Mouse (Mus musculus) CH12.LX (cell line): ENCODE measurements around the gene Trim61. TPM values are rescaled to one million over a fixed set of nuclear protein-coding genes. Genes with fewer than 3 reads are reported as not detected.

ENCODE experiments used
- DNase-seq: peaks from one replicate; pipeline ENCODE4 v3.0.0-alpha.2; 2013; ENCODE audit errors: extremely low read depth
- H3K27ac ChIP-seq: 2 replicates; pipeline ENCODE4 v1.5.1; 2012; ENCODE audit warnings: low read depth, mild to moderate bottlenecking, control low read depth, moderate library complexity; ENCODE audit not compliant: insufficient read depth
- H3K27me3 ChIP-seq: replicated peaks from 2 replicates; pipeline ENCODE3; 2012; ENCODE audit warnings: inconsistent platforms
- H3K36me3 ChIP-seq, 2 experiments: replicated peaks in 1 of 2; 2 replicates each; pipeline versions ENCODE3 to v1.6.1; 2012; ENCODE audit warnings: inconsistent platforms in 1 of 2, low read length in 1 of 2, mild to moderate bottlenecking in 1 of 2, mixed read lengths in 1 of 2, moderate library complexity in 1 of 2; ENCODE audit not compliant: control insufficient read depth in 1 of 2, insufficient read depth in 1 of 2
- H3K4me1 ChIP-seq, 2 experiments: 2 replicates each; pipeline ENCODE4 v1.6.1; 2012; ENCODE audit warnings: inconsistent platforms in 1 of 2, moderate library complexity in 1 of 2; ENCODE audit not compliant: insufficient read depth in 2 of 2, control insufficient read depth in 1 of 2
- H3K4me2 ChIP-seq: 2 replicates; pipeline ENCODE4 v1.6.1; 2012; ENCODE audit warnings: low read depth, mild to moderate bottlenecking, control low read depth; ENCODE audit not compliant: poor library complexity, insufficient read depth, severe bottlenecking
- H3K4me3 ChIP-seq, 3 experiments: fragments of 150-350 bp in 1 of 3; sonication (generic) in 1 of 3; replicated peaks in 1 of 3; 2 replicates each; pipeline versions ENCODE3 to v1.5.1; 2011 to 2012; ENCODE audit warnings: low read depth in 2 of 3, low read length in 2 of 3, mild to moderate bottlenecking in 2 of 3, moderate library complexity in 2 of 3, control low read depth in 1 of 3, improper control_type of control experiment in 1 of 3, inconsistent platforms in 1 of 3, mixed read lengths in 1 of 3; ENCODE audit not compliant: poor library complexity in 1 of 3
- H3K79me2 ChIP-seq: replicated peaks from 2 replicates; pipeline ENCODE4 v1.6.1; 2012; ENCODE audit warnings: mild to moderate bottlenecking, moderate library complexity; ENCODE audit not compliant: control insufficient read depth, poor library complexity, insufficient read depth, severe bottlenecking; ENCODE audit errors: extremely low read depth
- H3K9ac ChIP-seq: 2 replicates; pipeline ENCODE4 v1.6.1; 2012; ENCODE audit warnings: low read depth, mild to moderate bottlenecking, control low read depth, moderate library complexity; ENCODE audit not compliant: insufficient read depth
- H3K9me3 ChIP-seq: replicated peaks from 2 replicates; pipeline ENCODE3; 2012; ENCODE audit warnings: low read length, inconsistent platforms, mixed read lengths
- BHLHE40 ChIP-seq: IDR thresholded peaks from 2 replicates; pipeline ENCODE4 v1.6.1; 2011; ENCODE audit warnings: mild to moderate bottlenecking, low read depth, low read length, improper control_type of control experiment
- CHD2 ChIP-seq: IDR thresholded peaks from 2 replicates; pipeline ENCODE4 v1.6.1; 2011; ENCODE audit warnings: low read length, improper control_type of control experiment
- CTCF ChIP-seq, 2 experiments: IDR thresholded peaks in 1 of 2; conservative IDR thresholded peaks in 1 of 2; 2 replicates each; pipeline ENCODE4 v1.5.1; 2011 to 2012; ENCODE audit warnings: low read depth in 2 of 2, low read length in 2 of 2, improper control_type of control experiment in 1 of 2, inconsistent platforms in 1 of 2, mild to moderate bottlenecking in 1 of 2, moderate library complexity in 1 of 2
- EP300 ChIP-seq: IDR thresholded peaks from 2 replicates; pipeline ENCODE4 v1.6.1; 2011; ENCODE audit warnings: low read length, improper control_type of control experiment
- GABPA ChIP-seq: IDR thresholded peaks from 2 replicates; pipeline ENCODE4 v1.6.1; 2012; ENCODE audit warnings: low read depth, low read length, improper control_type of control experiment, inconsistent platforms; ENCODE audit not compliant: insufficient replicate concordance
- HCFC1 ChIP-seq: IDR thresholded peaks from 2 replicates; pipeline ENCODE4 v1.6.1; 2012; ENCODE audit warnings: low read depth, mild to moderate bottlenecking, inconsistent platforms, low read length, improper control_type of control experiment
- JUN ChIP-seq: IDR thresholded peaks from 2 replicates; pipeline ENCODE4 v1.6.1; 2011; ENCODE audit warnings: low read depth, mild to moderate bottlenecking, low read length, improper control_type of control experiment, moderate library complexity; ENCODE audit not compliant: insufficient read depth
- KAT2A ChIP-seq: IDR thresholded peaks from 2 replicates; pipeline ENCODE4 v1.6.1; 2012; ENCODE audit warnings: low read length, improper control_type of control experiment, inconsistent platforms; ENCODE audit not compliant: insufficient replicate concordance
- MAFK ChIP-seq: IDR thresholded peaks from 2 replicates; pipeline ENCODE4 v1.6.1; 2011; ENCODE audit warnings: low read length, improper control_type of control experiment; ENCODE audit not compliant: insufficient replicate concordance
- MAZ ChIP-seq: IDR thresholded peaks from 2 replicates; pipeline ENCODE4 v1.6.1; 2012; ENCODE audit warnings: low read depth, mild to moderate bottlenecking, inconsistent platforms, low read length, improper control_type of control experiment, moderate library complexity
- MEF2A ChIP-seq: IDR thresholded peaks from 2 replicates; pipeline ENCODE4 v1.6.1; 2014; ENCODE audit warnings: low read depth, mild to moderate bottlenecking, inconsistent platforms, low read length, improper control_type of control experiment, borderline replicate concordance
- MXI1 ChIP-seq: IDR thresholded peaks from 2 replicates; pipeline ENCODE4 v1.6.1; 2011; ENCODE audit warnings: mild to moderate bottlenecking, low read depth, low read length, improper control_type of control experiment
- POLR2A ChIP-seq: IDR thresholded peaks from 2 replicates; pipeline ENCODE4 v1.6.1; 2011; ENCODE audit warnings: low read depth, mild to moderate bottlenecking, improper control_type of control experiment, low read length
- RAD21 ChIP-seq: IDR thresholded peaks from 2 replicates; pipeline ENCODE4 v1.6.1; 2011; ENCODE audit warnings: low read depth, mild to moderate bottlenecking, low read length, improper control_type of control experiment, moderate library complexity
- SMC3 ChIP-seq: IDR thresholded peaks from 2 replicates; pipeline ENCODE4 v1.6.1; 2011; ENCODE audit warnings: low read depth, low read length, improper control_type of control experiment
- TBP ChIP-seq: conservative IDR thresholded peaks from 2 replicates; pipeline ENCODE4 v1.6.1; 2011; ENCODE audit warnings: low read depth, low read length, improper control_type of control experiment
- UBTF ChIP-seq: IDR thresholded peaks from 2 replicates; pipeline ENCODE4 v1.6.1; 2012; ENCODE audit warnings: low read depth, mild to moderate bottlenecking, inconsistent platforms, low read length, improper control_type of control experiment, moderate library complexity
- USF1 ChIP-seq: IDR thresholded peaks from 2 replicates; pipeline ENCODE4 v1.6.1; 2014; ENCODE audit warnings: low read depth, mild to moderate bottlenecking, inconsistent platforms, low read length, improper control_type of control experiment
- ZC3H11A ChIP-seq: IDR thresholded peaks from 2 replicates; pipeline ENCODE4 v1.6.1; 2012; ENCODE audit warnings: low read depth, mild to moderate bottlenecking, inconsistent platforms, low read length, improper control_type of control experiment
- ZKSCAN1 ChIP-seq: IDR thresholded peaks from 2 replicates; pipeline ENCODE4 v1.6.1; 2012; ENCODE audit warnings: low read depth, inconsistent platforms, low read length, improper control_type of control experiment, borderline replicate concordance
- ZMIZ1 ChIP-seq: IDR thresholded peaks from 2 replicates; pipeline ENCODE4 v1.6.1; 2012; ENCODE audit warnings: low read depth, mild to moderate bottlenecking, inconsistent platforms, low read length, improper control_type of control experiment
- dilution Hi-C: fragments of 300-500 bp; cut with MboI; formaldehyde crosslinking; loops from 2 replicates; pipeline ENCODE4 v1.14.3; 2020; ENCODE audit warnings: low sequenced_read_pairs; ENCODE audit not compliant: extremely low pct_unique_long_range_greater_than_20kb, extremely low pct_ligation_motif_present
- in situ Hi-C: fragments of 300-500 bp; cut with MboI; formaldehyde crosslinking; loops from 3 replicates; pipeline ENCODE4 v1.14.3; 2019; ENCODE audit warnings: low sequenced_read_pairs, low pct_ligation_motif_present, low pct_unique_long_range_greater_than_20kb, mixed read lengths
- polyA plus RNA-seq: library from polyadenylated mRNA; unstranded; fragments of >175 nt; gene quantifications from 2 replicates; pipeline ENCODE4 v1.2.1, GENCODE M21; 2012; ENCODE audit warnings: low read depth; ENCODE audit not compliant: insufficient read length
- total RNA-seq, 2 experiments: library from RNA; depleted of rRNA; stranded (reverse); fragments of 300-350 nt in 1 of 2; fragments of >200 nt in 1 of 2; gene quantifications; 2 replicates each; pipeline ENCODE4 v1.2.3; 2012 to 2014

The Trim61 gene
- total and polyA plus RNA-seq, 3 experiments, result not detected

GRCm38 (mm10) chr8:65047193-65047592 is 28.9 kb upstream of the Trim61 start:
- Histone ChIP-seq H3K27ac (no peak overlapping the region), H3K4me3 (no peak overlapping the region), H3K9ac (no peak overlapping the region), H3K27me3 (no peaks in the 10 kb centered on the region), H3K79me2 (no peaks in the 10 kb centered on the region), H3K9me3 (no peaks in the 10 kb centered on the region), H3K4me2 (no peak overlapping the region), H3K36me3 (no peaks in the 10 kb centered on the region), H3K4me1 (no peaks in the 10 kb centered on the region)
- dilution Hi-C loops (no loop called here), in situ Hi-C loops (no loop called here)
- TF ChIP-seq CHD2, result no peak
- DNase-seq, result no peak

GRCm38 (mm10) chr8:65046565-65046964 is 28.2 kb upstream of the Trim61 start:
- H3K36me3 ChIP-seq, result no peaks in the 10 kb centered on the region
- no peak overlapping the region for H3K9ac ChIP-seq
- no peaks in the 10 kb centered on the region for H3K79me2 ChIP-seq
- H3K27ac ChIP-seq, result no peak overlapping the region
- H3K4me2 ChIP-seq, result no peak overlapping the region
- no peaks in the 10 kb centered on the region for H3K9me3 ChIP-seq
- no peak for DNase-seq
- in situ Hi-C loops (no loop called here), dilution Hi-C loops (no loop called here)
- H3K27me3 ChIP-seq, result no peaks in the 10 kb centered on the region
- no peaks in the 10 kb centered on the region for H3K4me1 ChIP-seq
- TF ChIP-seq MXI1 (no peak), UBTF (no peak), HCFC1 (no peak), CTCF (conservative IDR thresholded peaks at IDR 0.05 in 1 of 2, IDR thresholded peaks at IDR 0.05 in 1 of 2; ENCODE audit: low read depth in 2 of 2, low read length in 2 of 2) (no peak), MAZ (no peak), USF1 (no peak), JUN (no peak), SMC3 (no peak), ZC3H11A (no peak), RAD21 (no peak), POLR2A (no peak), ZMIZ1 (no peak), EP300 (no peak), TBP (no peak), ZKSCAN1 (no peak), GABPA (no peak), KAT2A (no peak), MEF2A (no peak), MAFK (no peak), BHLHE40 (no peak)
- H3K4me3 ChIP-seq, result no peak overlapping the region
